Mouse (Mus musculus) cerebellum, postnatal 4 days (tissue): ENCODE results near the gene Traf3ip2.

Experiments used
- DNase-seq, 2 experiments: peaks; one replicate each; pipeline ENCODE4 v3.0.0; 2022; ENCODE audit warnings: low spot score in 2 of 2, mixed read lengths in 1 of 2

The Traf3ip2 gene

GRCm38 (mm10) chr10:39674766-39675165, 62.0 kb downstream of the Traf3ip2 start:
- no peak for DNase-seq

- DNase-seq: no peak
These were observed 65.6 kb downstream of the Traf3ip2 start for GRCm38 (mm10) chr10:39678199-39678791.

- DNase-seq: no peak
These were observed 68.3 kb downstream of the Traf3ip2 start for GRCm38 (mm10) chr10:39681014-39681413.

DNA sequence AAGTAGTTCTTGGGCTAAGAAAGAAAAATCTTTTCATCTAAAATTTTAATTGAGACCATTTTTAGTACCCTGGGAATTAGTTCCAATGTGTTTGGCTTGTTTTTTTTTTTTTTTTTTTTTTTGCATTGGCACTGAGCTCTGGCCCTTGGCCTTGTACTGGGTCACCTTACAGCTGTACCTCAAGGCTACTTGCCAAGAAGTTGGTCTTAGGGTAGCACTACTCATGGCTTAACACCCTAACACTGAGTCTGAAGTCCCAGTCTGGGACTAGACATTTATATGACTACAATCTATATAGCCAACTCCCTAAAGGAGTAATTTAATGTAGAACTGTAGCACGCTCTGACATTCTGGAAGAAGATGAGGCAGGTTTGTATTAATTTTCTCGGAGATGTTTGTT, 69.8 kb downstream of the Traf3ip2 start:
- DNase-seq: no peak

DNA sequence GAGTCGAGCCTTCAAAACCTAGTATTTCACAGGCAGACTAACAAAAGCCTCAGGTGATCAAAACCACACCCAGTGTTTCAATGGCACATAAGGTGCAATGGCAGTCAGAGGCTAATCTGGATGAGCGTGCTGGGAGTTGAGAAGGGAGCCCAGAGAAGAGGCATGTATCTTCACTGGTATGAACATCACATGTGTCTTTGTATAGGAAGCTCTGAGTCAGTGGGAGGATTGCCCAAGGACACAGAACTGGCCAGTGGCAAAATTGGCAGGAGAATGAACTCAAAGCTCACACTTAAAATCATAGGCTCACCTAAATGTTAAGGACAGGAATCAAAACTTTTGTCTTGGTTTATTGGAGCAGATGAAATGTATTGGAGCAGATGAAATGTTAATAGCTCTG, 70.7 kb downstream of the Traf3ip2 start:
- DNase-seq: no peak

GRCm38 (mm10) chr10:39686811-39687210, 74.1 kb downstream of the Traf3ip2 start:
- no peak for DNase-seq

DNA sequence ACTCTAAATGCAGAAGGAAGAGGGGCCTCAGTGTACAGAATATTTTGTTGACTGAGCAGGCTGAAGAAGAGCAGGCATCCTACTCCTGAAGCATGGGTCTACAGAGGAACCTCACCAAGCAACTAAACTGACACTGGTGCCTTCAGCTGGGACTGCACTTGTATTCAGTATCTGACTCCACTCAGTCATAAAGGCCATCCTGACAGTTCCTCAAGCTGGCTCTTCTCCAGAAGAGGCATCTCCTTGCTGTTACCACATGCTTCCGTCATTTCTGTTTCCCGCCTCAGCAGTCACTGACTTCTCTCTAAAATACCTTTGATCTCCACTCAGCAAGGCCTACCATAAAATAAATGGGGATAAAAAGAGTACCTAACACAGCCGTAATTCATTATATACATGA, 75.1 kb downstream of the Traf3ip2 start:
- DNase-seq: peak in 1 of 2 experiments; percentile 15

GRCm38 (mm10) chr10:39691351-39692064, 78.8 kb downstream of the Traf3ip2 start:
- no peak for DNase-seq

DNA sequence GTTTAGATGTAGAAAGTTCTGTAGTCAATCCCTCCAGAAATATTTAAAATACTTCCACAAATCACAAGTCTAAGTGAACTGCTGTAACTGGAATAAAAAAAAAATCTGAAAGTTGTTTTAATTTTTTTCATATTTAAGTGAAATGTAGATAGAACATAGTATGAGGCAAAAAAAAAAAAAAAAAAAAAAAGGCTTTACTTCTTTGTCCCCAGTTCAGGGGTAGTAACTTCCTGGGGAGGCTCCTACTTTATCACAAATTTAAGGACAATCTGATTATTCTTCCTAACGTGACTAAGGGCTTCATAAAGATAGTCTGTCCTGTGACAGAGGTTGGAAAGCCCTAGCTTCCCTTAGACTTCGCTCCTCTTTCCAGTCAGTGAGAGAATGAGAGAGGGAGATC, 79.4 kb downstream of the Traf3ip2 start:
- no peak for DNase-seq
